Mouse (Mus musculus) embryonic fibroblast, embryonic 13.5 days (primary cell): Measurements from ENCODE around the gene Rgcc.

Experiments
- CTCF ChIP-seq: IDR thresholded peaks from 2 replicates; pipeline ENCODE4 v1.5.1; 2011; ENCODE audit warnings: mild to moderate bottlenecking, control low read depth, low read length, moderate library complexity, borderline replicate concordance; ENCODE audit not compliant: insufficient read depth
- POLR2A ChIP-seq: IDR thresholded peaks from 2 replicates; pipeline ENCODE4 v1.6.1; 2011; ENCODE audit warnings: low read depth, mild to moderate bottlenecking, control low read depth, low read length, moderate library complexity

DNA sequence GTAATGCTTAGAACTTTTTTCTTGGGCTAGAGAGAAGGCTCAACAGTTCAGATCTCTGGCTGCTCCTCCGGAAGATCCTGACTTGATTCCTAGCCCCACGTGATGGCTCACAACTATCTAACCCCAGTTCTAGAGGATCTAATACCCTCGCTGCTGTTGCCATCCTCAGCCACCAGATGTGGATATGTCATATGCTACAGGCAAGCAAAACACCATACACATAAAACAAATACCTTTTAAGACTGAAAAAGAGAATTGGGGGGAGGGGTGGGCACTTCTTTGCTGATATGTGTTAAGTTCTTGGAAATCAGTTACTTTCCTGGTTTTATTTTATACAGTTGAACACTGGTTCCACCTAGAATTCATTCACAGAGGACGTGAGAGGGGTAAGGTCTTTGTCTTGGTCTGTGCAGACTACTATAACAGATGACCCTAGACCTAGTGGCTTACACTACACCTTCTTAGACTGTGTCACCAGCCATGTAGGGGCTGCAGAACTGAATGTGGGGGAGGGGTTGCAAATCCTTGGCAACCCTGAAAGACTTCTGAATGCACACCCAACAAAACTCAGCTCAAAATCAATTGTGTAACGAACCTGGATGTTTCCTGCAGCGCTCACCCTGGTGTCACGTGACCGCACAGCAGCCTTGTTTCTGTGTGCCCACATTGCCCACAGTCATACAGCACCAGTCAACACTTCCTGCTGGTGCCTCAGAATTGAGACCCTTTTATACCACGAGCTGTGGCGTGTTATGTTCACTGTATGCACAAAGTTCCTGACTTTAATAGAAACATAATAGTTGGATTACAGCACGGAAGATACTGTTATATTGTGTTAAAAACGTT is 58.2 kb downstream of the Rgcc start:
- no peak for TF ChIP-seq CTCF
- no peak for TF ChIP-seq POLR2A
